ENCODE assay signal across 9 mouse cellular contexts in genomic region chr10:81572975-81573374, GRCm38 (mm10). TPM values are rescaled to one million over a fixed set of nuclear protein-coding genes. Genes with fewer than 3 reads are reported as not detected.
DNase-seq lines count a peak whose midpoint lies in the region; ATAC-seq lines count a peak whose summit lies in the region.
"Had no signal": no experiment of that assay in that cellular context is flagged by ENCODE, and none has a peak within 500 bp of the region (broad histone marks: within the 10 kb centered on the region; RNA-seq: fewer than 3 reads in every experiment).

No protein-coding gene starts in this region.

- no peak overlapping the region for H3K27ac ChIP-seq in neural tube, embryonic 12.5 days
- H3K27ac ChIP-seq in stomach, embryonic 15.5 days = peak overlapping the region; percentile 87; the same call in 1 of the 2 replicates
- H3K27ac ChIP-seq: forebrain, embryonic 15.5 days had no signal

- no peaks in the 10 kb centered on the region for H3K9me3 ChIP-seq in neural tube, embryonic 12.5 days
- H3K9me3 ChIP-seq in stomach, embryonic 15.5 days = no peaks in the 10 kb centered on the region
- H3K9me3 ChIP-seq: forebrain, embryonic 15.5 days had no signal

- peak overlapping the region; percentile 71; the same call in 1 of the 2 replicates for H3K4me2 ChIP-seq in neural tube, embryonic 12.5 days (replicated peaks)
- peak overlapping the region; percentile 59 for H3K4me2 ChIP-seq in stomach, embryonic 15.5 days

- no peak overlapping the region for H3K9ac ChIP-seq in neural tube, embryonic 12.5 days
- no peak overlapping the region for H3K9ac ChIP-seq in stomach, embryonic 15.5 days
- H3K9ac ChIP-seq: forebrain, embryonic 15.5 days had no signal

- peaks cover 56% of the 10 kb centered on the region for H3K27me3 ChIP-seq in neural tube, embryonic 12.5 days (replicated peaks)
- H3K27me3 ChIP-seq in stomach, embryonic 15.5 days (replicated peaks) = no peaks in the 10 kb centered on the region

- WGBS in neural tube, embryonic 12.5 days = 7% methylated on average over 9 of the region's 9 CpGs
- 18% methylated on average over 9 of the region's 9 CpGs for WGBS in stomach, embryonic 15.5 days

- peaks cover 61% of the 10 kb centered on the region for H3K4me1 ChIP-seq in neural tube, embryonic 12.5 days
- H3K4me1 ChIP-seq in stomach, embryonic 15.5 days = peaks cover 61% of the 10 kb centered on the region

- H3K4me3 ChIP-seq in neural tube, embryonic 12.5 days = no peak overlapping the region; the same call in 1 of the 2 replicates
- 0 out of 2 replicates have a peak overlapping the region, but pooled peaks have one; percentile 1 for H3K4me3 ChIP-seq in stomach, embryonic 15.5 days (replicated peaks)
- H3K4me3 ChIP-seq: forebrain, embryonic 15.5 days had no signal

- H3K36me3 ChIP-seq in neural tube, embryonic 12.5 days = no peaks in the 10 kb centered on the region
- H3K36me3 ChIP-seq in stomach, embryonic 15.5 days = no peaks in the 10 kb centered on the region
- H3K36me3 ChIP-seq: forebrain, embryonic 15.5 days had no signal

- peak; percentile 15 for DNase-seq in adrenal gland, adult 8-10 months
- DNase-seq in adrenal gland, postnatal 10 days = no peak
- DNase-seq in neural tube, embryonic 10.5 days (ENCODE audit: extremely low spot score, low spot score) = no peak
- peak; percentile 72 for DNase-seq in kidney, postnatal 10 days
- DNase-seq in layer of hippocampus, adult 8-10 months (ENCODE audit: low spot score in 2 of 2) = no peak
- no peak for DNase-seq in right cerebral cortex, postnatal 25 days

- no peak for ATAC-seq in neural tube, embryonic 12.5 days (ENCODE audit: low FRiP score, low read depth)
- no peak for ATAC-seq in stomach, embryonic 15.5 days (ENCODE audit: insufficient read depth, low FRiP score, low read depth)

RNA-seq across cellular contexts. Expression of gene Tle2, which starts 1.4 kb away (rescaled TPM):
- total RNA-seq in adrenal gland, adult 8-10 months (2022) = 100 to 1,000 TPM in 2 of 4 experiments, 10 to 100 TPM in 2; 50.6 to 211 (median 117) TPM
- 10 to 100 TPM; 10.9 to 18.1 TPM for total RNA-seq in adrenal gland, postnatal 10 days (2021)
- polyA plus RNA-seq in neural tube, embryonic 12.5 days (2016; fragmentation: Nextera tagmentation; extraction: Ambion mirVana) = 18.1 and 19.6 TPM in 2 replicates
- polyA plus RNA-seq in stomach, embryonic 15.5 days (2015; fragmentation: Nextera tagmentation; extraction: Ambion mirVana) = 28.8 and 35.6 TPM in 2 replicates
- total RNA-seq in layer of hippocampus, adult 8-10 months (2022) = 10 to 100 TPM; 34.5 to 59.9 (median 38.5) TPM

RNA-seq across cellular contexts. Expression of gene Aes, which starts 13.7 kb away (rescaled TPM):
- 1,000 to 10,000 TPM in 3 of 4 experiments, 100 to 1,000 TPM in 1; 989 to 1,424 (median 1,166) TPM for total RNA-seq in adrenal gland, adult 8-10 months (2022)
- total RNA-seq in adrenal gland, postnatal 10 days (2021) = 100 to 1,000 TPM; 541 to 611 TPM
- polyA plus RNA-seq in neural tube, embryonic 12.5 days (2016; fragmentation: Nextera tagmentation; extraction: Ambion mirVana) = 547 and 569 TPM in 2 replicates
- polyA plus RNA-seq in stomach, embryonic 15.5 days (2015; fragmentation: Nextera tagmentation; extraction: Ambion mirVana) = 692 and 697 TPM in 2 replicates
- 100 to 1,000 TPM; 659 to 695 (median 670) TPM for total RNA-seq in layer of hippocampus, adult 8-10 months (2022)

RNA-seq across cellular contexts. Expression of gene Tle6, which starts 27.9 kb away (rescaled TPM):
- 100 to 1,000 TPM in 2 of 4 experiments, 10 to 100 TPM in 2; 32.2 to 138 (median 85.6) TPM for total RNA-seq in adrenal gland, adult 8-10 months (2022)
- 10 to 100 TPM in 1 of 2 experiments, 1 to 10 TPM in 1; 8.7 to 10.8 TPM for total RNA-seq in adrenal gland, postnatal 10 days (2021)
- 6.4 and 7.3 TPM in 2 replicates for polyA plus RNA-seq in neural tube, embryonic 12.5 days (2016; fragmentation: Nextera tagmentation; extraction: Ambion mirVana)
- 31.2 and 42.1 TPM in 2 replicates for polyA plus RNA-seq in stomach, embryonic 15.5 days (2015; fragmentation: Nextera tagmentation; extraction: Ambion mirVana)
- total RNA-seq in layer of hippocampus, adult 8-10 months (2022) = 1 to 10 TPM; 5.0 to 7.3 (median 5.9) TPM

RNA-seq across cellular contexts. Expression of gene Gna11, which starts 28.0 kb away (rescaled TPM):
- 100 to 1,000 TPM in 2 of 4 experiments, 10 to 100 TPM in 2; 90.2 to 105 (median 98.1) TPM for total RNA-seq in adrenal gland, adult 8-10 months (2022)
- 10 to 100 TPM; 63.8 to 72.7 TPM for total RNA-seq in adrenal gland, postnatal 10 days (2021)
- polyA plus RNA-seq in neural tube, embryonic 12.5 days (2016; fragmentation: Nextera tagmentation; extraction: Ambion mirVana) = 77.6 and 78.3 TPM in 2 replicates
- polyA plus RNA-seq in stomach, embryonic 15.5 days (2015; fragmentation: Nextera tagmentation; extraction: Ambion mirVana) = 113 and 134 TPM in 2 replicates
- total RNA-seq in layer of hippocampus, adult 8-10 months (2022) = 100 to 1,000 TPM; 106 to 120 (median 114) TPM

RNA-seq across cellular contexts. Expression of gene BC025920, which starts 33.1 kb away (rescaled TPM):
- 1 to 10 TPM; 1.2 to 1.7 (median 1.3) TPM for total RNA-seq in adrenal gland, adult 8-10 months (2022)
- total RNA-seq in adrenal gland, postnatal 10 days (2021) = 1 to 10 TPM; 1.1 to 1.8 TPM
- 1.4 and 2.3 TPM in 2 replicates for polyA plus RNA-seq in neural tube, embryonic 12.5 days (2016; fragmentation: Nextera tagmentation; extraction: Ambion mirVana)
- 0.55 and 0.71 TPM in 2 replicates for polyA plus RNA-seq in stomach, embryonic 15.5 days (2015; fragmentation: Nextera tagmentation; extraction: Ambion mirVana)
- total RNA-seq in layer of hippocampus, adult 8-10 months (2022) = 1 to 10 TPM; 3.3 to 3.9 (median 3.7) TPM

Comparison
In these comparisons a context has a peak if more than half of its experiments do, and no peak if none do; other contexts are left out.
1. DNase-seq: peak in adrenal gland, adult 8-10 months (single experiment) and kidney, postnatal 10 days (single experiment); none in adrenal gland, postnatal 10 days (single experiment), neural tube, embryonic 10.5 days (single experiment), layer of hippocampus, adult 8-10 months (0 of 2) and right cerebral cortex, postnatal 25 days (single experiment).